Mouse (Mus musculus): ENCODE data around the gene Dppa1. TPM values are rescaled to one million over a fixed set of nuclear protein-coding genes. Genes with fewer than 3 reads are reported as not detected.

The Dppa1 gene
- polyA plus RNA-seq (2012; rRNA removed): not detected in 2 replicates

GRCm38 (mm10) chr11:46629211-46629795 is at the start of gene Dppa1:
Gene Dppa1, minus strand, starts transcription at chr11:46629261.

GRCm38 (mm10) chr11:46571327-46571726 is 57.7 kb downstream of the Dppa1 start, which contains the start of gene BC053393:
Gene BC053393, plus strand, starts transcription at chr11:46571536.

Other genes with a start within 250 kb of the Dppa1 start
- gene Itk, start 239.7 kb downstream of the Dppa1 start, polyA plus RNA-seq (2012; rRNA removed): 0.06 and 0.11 TPM in 2 replicates
- 0.05 TPM in 1 of 2 replicates, not detected in the other for gene Fam71b, start 232.7 kb downstream of the Dppa1 start, polyA plus RNA-seq (2012; rRNA removed)
- 8.6 and 14.6 TPM in 2 replicates for gene Med7, start 192.3 kb downstream of the Dppa1 start, polyA plus RNA-seq (2012; rRNA removed)
- not detected in 2 replicates for gene Havcr2, start 174.3 kb downstream of the Dppa1 start, polyA plus RNA-seq (2012; rRNA removed)
- gene Gm12169, start 105.0 kb downstream of the Dppa1 start, polyA plus RNA-seq (2012; rRNA removed): not detected in 2 replicates
- not detected in 2 replicates for gene BC053393, start 57.7 kb downstream of the Dppa1 start, polyA plus RNA-seq (2012; rRNA removed)
- not detected in 2 replicates for gene Timd2, start 77.8 kb upstream of the Dppa1 start, polyA plus RNA-seq (2012; rRNA removed)
- 0.08 TPM in 1 of 2 replicates, not detected in the other for gene Havcr1, start 105.8 kb upstream of the Dppa1 start, polyA plus RNA-seq (2012; rRNA removed)
- 0.17 TPM in 1 of 2 replicates, not detected in the other for gene Timd4, start 181.5 kb upstream of the Dppa1 start, polyA plus RNA-seq (2012; rRNA removed)